Mouse (Mus musculus) forebrain, postnatal 0 days (tissue): ENCODE measurements at regions not wholly inside any gene's neighbourhood (a gene's known extent, or its start where the extent isn't known, plus 50 kb on each side); places are given as distances from the start of the nearest gene placed in this dataset.

Source experiments
- ATAC-seq: fragments of 200-750 bp; cut with Nextera tagmentation; 2 replicates; pipeline ENCODE4 v1.8.0; 2017; ENCODE audit warnings: mild to moderate bottlenecking, moderate library complexity
- DNase-seq: peaks from one replicate; pipeline ENCODE4 v3.0.0-alpha.2; 2015
- H3K27ac ChIP-seq: fragments of 300-500 bp; sonication (generic); 2 replicates; pipeline ENCODE4 v1.5.1; 2014; ENCODE audit warnings: low read depth, mild to moderate bottlenecking, antibody characterized with exemption, low read length, moderate library complexity, mixed read lengths
- H3K27me3 ChIP-seq: fragments of 300-500 bp; sonication (generic); 2 replicates; pipeline ENCODE4 v1.6.1; 2014; ENCODE audit warnings: mild to moderate bottlenecking, low read length, mixed read lengths; ENCODE audit not compliant: insufficient read depth
- H3K36me3 ChIP-seq: fragments of 300-500 bp; sonication (generic); 2 replicates; pipeline ENCODE4 v1.6.1; 2014; ENCODE audit warnings: mild to moderate bottlenecking, moderate library complexity; ENCODE audit not compliant: insufficient read depth
- H3K4me1 ChIP-seq: fragments of 300-500 bp; sonication (generic); 2 replicates; pipeline ENCODE4 v1.6.1; 2014; ENCODE audit warnings: antibody characterized with exemption; ENCODE audit not compliant: insufficient read depth
- H3K4me2 ChIP-seq: fragments of 300-500 bp; sonication (generic); 2 replicates; pipeline ENCODE4 v1.6.1; 2014; ENCODE audit warnings: low read depth, mild to moderate bottlenecking, moderate library complexity
- H3K4me3 ChIP-seq: fragments of 300-500 bp; sonication (generic); 2 replicates; pipeline ENCODE4 v1.5.1; 2014; ENCODE audit warnings: low read depth, low read length, mixed read lengths
- H3K9ac ChIP-seq: fragments of 300-500 bp; sonication (generic); 2 replicates; pipeline ENCODE4 v1.6.1; 2014; ENCODE audit warnings: mild to moderate bottlenecking
- H3K9me3 ChIP-seq: fragments of 300-500 bp; sonication (generic); 2 replicates; pipeline ENCODE4 v1.6.1; 2016; ENCODE audit warnings: low read length
- CTCF ChIP-seq: sonication (generic); IDR thresholded peaks from 2 replicates; pipeline ENCODE4 v1.5.1; 2016; ENCODE audit warnings: antibody characterized with exemption, control low read depth, low read depth
- WGBS: fragments of 180-500 bp; shearing (Covaris S2); extraction: QIAGEN DNeasy Blood & Tissue Kit; methylation state at CpG from one replicate; pipeline ENCODE4 v1.1.7; 2014; 5-methylcytosine and 5-hydroxymethylcytosine counted together

DNA sequence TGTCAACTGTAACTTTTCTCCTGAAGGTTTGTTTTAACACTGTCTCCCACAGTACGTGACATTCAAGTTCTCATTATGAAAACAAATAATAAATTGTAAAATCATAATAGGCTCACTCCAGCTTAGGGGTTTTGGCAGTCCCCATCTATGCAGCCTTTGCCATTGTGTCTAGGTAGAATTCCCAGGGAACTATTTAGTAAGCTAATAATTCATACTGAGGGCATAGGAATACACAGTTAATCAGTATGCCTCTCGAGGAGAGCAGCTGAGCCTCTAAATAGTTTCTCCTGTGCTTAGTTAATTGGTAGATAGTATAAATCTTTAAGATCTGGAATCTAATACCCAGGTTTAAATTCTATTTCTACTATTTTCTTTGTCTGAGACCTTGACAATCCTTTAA, 191.7 kb downstream of the Tprg start:
- Histone ChIP-seq H3K9ac (no peak overlapping the region), H3K27ac (no peak overlapping the region), H3K4me1 (no peaks in the 10 kb centered on the region), H3K4me2 (no peak overlapping the region), H3K36me3 (no peaks in the 10 kb centered on the region), H3K4me3 (no peak overlapping the region), H3K9me3 (no peaks in the 10 kb centered on the region), H3K27me3 (no peaks in the 10 kb centered on the region)
- ATAC-seq = no peak
- no peak for TF ChIP-seq CTCF
- 62% methylated on average over 2 of the region's 2 CpGs for WGBS
- DNase-seq = no peak

- Histone ChIP-seq H3K36me3 (no peaks in the 10 kb centered on the region), H3K27me3 (no peaks in the 10 kb centered on the region), H3K9me3 (no peaks in the 10 kb centered on the region), H3K27ac (no peak overlapping the region), H3K9ac (no peak overlapping the region), H3K4me1 (no peaks in the 10 kb centered on the region), H3K4me2 (no peak overlapping the region), H3K4me3 (no peak overlapping the region)
- peak; percentile 27 for DNase-seq
- 35% methylated on average over 5 of the region's 5 CpGs for WGBS
- ATAC-seq = peak; percentile 48
- no peak for TF ChIP-seq CTCF
Observed at GRCm38 (mm10) chr16:25483831-25484254, 197.2 kb downstream of the Tprg start.

GRCm38 (mm10) chr16:25485007-25485406, 198.4 kb downstream of the Tprg start:
- ATAC-seq (no peak), DNase-seq (no peak)
- TF ChIP-seq CTCF = no peak
- WGBS = 92% methylated on average over 9 of the region's 9 CpGs
- Histone ChIP-seq H3K9me3 (no peaks in the 10 kb centered on the region), H3K36me3 (no peaks in the 10 kb centered on the region), H3K27ac (no peak overlapping the region), H3K9ac (no peak overlapping the region), H3K27me3 (no peaks in the 10 kb centered on the region), H3K4me1 (no peaks in the 10 kb centered on the region), H3K4me3 (no peak overlapping the region), H3K4me2 (no peak overlapping the region)

- Histone ChIP-seq H3K27me3 (no peaks in the 10 kb centered on the region), H3K36me3 (no peaks in the 10 kb centered on the region), H3K4me2 (no peak overlapping the region), H3K9me3 (no peaks in the 10 kb centered on the region), H3K9ac (no peak overlapping the region), H3K4me1 (no peaks in the 10 kb centered on the region), H3K27ac (no peak overlapping the region), H3K4me3 (no peak overlapping the region)
- DNase-seq = no peak
- ATAC-seq = no peak
- no peak for TF ChIP-seq CTCF
- 94% methylated on average over 4 of the region's 4 CpGs for WGBS
Observed at GRCm38 (mm10) chr16:25486477-25487094, 197.0 kb upstream of the Trp63 start.

GRCm38 (mm10) chr16:25490847-25491246, 192.7 kb upstream of the Trp63 start:
- TF ChIP-seq CTCF = no peak
- H3K36me3 ChIP-seq = no peaks in the 10 kb centered on the region
- no peak overlapping the region for H3K4me2 ChIP-seq
- H3K9ac ChIP-seq = no peak overlapping the region
- no peaks in the 10 kb centered on the region for H3K27me3 ChIP-seq
- H3K4me1 ChIP-seq = no peaks in the 10 kb centered on the region
- 35% methylated on average over 3 of the region's 3 CpGs for WGBS
- H3K9me3 ChIP-seq = no peaks in the 10 kb centered on the region
- DNase-seq (no peak), ATAC-seq (no peak)
- no peak overlapping the region for H3K4me3 ChIP-seq
- H3K27ac ChIP-seq = no peak overlapping the region

DNA sequence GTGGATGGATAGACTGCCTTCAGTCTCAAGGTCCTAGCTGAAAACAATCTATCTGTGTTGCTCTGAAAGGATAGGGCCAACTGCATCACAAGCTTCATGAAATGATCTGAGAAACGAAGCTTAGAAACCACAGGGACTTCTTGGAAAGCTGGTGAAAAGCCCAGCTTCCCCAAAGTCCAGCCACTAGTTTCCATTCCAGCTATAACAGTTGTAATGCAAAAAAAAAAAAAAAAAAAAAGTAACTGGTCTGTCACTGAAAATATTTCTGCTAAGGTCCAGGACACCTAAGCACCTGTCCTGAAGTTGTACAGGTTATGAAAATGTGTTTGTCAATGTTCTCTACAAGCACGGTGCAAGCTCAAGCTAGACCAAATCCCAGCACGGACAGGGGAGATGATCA, 189.4 kb upstream of the Trp63 start:
- no peak overlapping the region for H3K4me2 ChIP-seq
- ATAC-seq = no peak
- H3K9ac ChIP-seq = no peak overlapping the region
- no peak for DNase-seq
- no peak overlapping the region for H3K27ac ChIP-seq
- TF ChIP-seq CTCF = no peak
- H3K27me3 ChIP-seq = no peaks in the 10 kb centered on the region
- H3K4me3 ChIP-seq = no peak overlapping the region
- H3K9me3 ChIP-seq = no peaks in the 10 kb centered on the region
- 90% methylated on average over 3 of the region's 3 CpGs for WGBS
- no peaks in the 10 kb centered on the region for H3K4me1 ChIP-seq
- no peaks in the 10 kb centered on the region for H3K36me3 ChIP-seq

- H3K4me3 ChIP-seq = no peak overlapping the region
- no peaks in the 10 kb centered on the region for H3K36me3 ChIP-seq
- H3K4me1 ChIP-seq = no peaks in the 10 kb centered on the region
- no peaks in the 10 kb centered on the region for H3K27me3 ChIP-seq
- H3K9me3 ChIP-seq = no peaks in the 10 kb centered on the region
- no peak overlapping the region for H3K4me2 ChIP-seq
- TF ChIP-seq CTCF = no peak
- WGBS = 94% methylated on average over 2 of the region's 2 CpGs
- DNase-seq (no peak), ATAC-seq (no peak)
- no peak overlapping the region for H3K9ac ChIP-seq
- H3K27ac ChIP-seq = no peak overlapping the region
Observed at GRCm38 (mm10) chr16:25495586-25496196, 187.9 kb upstream of the Trp63 start.
